Mouse (Mus musculus) adrenal gland, adult (tissue): ENCODE measurements around the gene Uck1.
"Not testable (repeated sequence)": the region's sequence is repeated elsewhere in the genome, so short reads cannot be mapped to it uniquely, and the experiment has no call there.

Experiments
- DNase-seq, 2 experiments: peaks; one replicate each; pipeline ENCODE4 v3.0.0; 2022 to 2023; ENCODE audit warnings: low spot score in 1 of 2; ENCODE audit not compliant: inconsistent age in 2 of 2

The Uck1 gene

DNA sequence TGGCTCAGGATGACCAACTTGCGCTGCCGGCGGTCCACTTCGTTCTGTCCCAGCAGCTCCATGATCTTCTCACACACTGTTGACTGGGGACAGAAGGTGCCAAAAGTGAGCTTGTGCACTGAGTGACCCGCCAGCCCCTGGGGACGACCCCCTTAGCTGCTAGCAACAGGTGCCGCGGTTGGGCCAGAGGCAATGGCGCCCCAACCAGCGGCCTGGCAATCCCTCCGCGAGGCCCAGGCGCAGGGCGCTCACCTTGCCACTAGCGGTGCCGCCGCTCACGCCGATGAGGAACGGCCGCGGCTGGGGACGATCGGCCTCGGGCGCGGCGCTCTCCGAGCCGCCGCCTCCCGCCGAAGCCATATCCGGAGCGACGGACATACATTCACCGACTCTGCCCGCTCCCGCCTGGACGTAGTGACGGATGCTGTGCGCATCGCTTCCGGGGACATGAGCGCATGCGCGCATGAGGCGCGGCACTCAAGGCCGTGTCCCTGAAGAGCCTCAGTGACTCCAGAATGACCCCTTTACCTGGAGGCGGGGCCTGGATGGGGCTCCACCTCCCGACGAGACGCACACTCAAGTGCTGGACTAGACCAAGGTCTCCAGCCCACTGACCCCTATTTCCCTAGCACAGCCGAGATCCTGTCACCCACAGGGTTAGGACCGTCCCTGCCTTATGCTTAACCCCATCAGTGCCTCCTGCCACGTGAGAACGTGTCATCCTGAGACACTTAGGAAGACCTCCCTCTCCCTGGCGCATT lies at the start of gene Uck1:
Gene Uck1, minus strand, starts transcription at position 503 of the 761 bp plus-strand sequence.
- peak; percentile 95 to 98 for DNase-seq

DNA sequence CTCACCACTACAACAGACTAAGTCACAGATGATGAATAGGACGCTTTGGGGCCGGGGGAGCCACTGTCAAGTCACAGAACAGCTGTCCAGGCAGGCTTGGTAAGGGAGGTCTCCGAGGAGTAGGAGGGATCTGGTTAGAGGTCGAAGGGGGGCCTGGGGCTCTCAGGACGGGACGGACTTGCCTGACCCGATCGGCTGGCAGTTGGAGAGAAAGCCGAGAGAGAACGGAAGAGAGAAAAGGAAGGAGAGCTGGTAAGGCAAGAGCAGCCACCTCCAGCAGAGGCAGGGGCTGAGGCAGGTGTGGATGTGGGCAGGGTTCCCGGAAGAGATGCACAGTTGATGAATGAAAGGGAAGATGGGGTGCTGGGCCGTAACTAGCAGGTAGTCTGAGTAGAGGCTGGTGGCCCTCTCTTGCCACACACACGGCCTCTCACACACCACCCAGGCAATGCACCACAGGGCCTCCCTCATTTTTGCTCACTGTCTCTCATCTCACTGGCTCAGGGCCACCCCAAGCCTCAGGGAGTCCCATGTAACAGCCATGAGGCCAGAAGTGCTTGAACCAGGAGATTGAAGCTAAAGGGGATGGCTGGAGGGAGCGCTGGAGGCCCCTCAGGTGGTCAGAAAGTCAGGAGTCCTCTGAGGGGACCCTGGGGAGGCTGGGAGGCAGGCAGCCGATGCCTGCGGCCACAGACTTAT lies 49.1 kb upstream of the Uck1 start:
- no peak for DNase-seq

DNA sequence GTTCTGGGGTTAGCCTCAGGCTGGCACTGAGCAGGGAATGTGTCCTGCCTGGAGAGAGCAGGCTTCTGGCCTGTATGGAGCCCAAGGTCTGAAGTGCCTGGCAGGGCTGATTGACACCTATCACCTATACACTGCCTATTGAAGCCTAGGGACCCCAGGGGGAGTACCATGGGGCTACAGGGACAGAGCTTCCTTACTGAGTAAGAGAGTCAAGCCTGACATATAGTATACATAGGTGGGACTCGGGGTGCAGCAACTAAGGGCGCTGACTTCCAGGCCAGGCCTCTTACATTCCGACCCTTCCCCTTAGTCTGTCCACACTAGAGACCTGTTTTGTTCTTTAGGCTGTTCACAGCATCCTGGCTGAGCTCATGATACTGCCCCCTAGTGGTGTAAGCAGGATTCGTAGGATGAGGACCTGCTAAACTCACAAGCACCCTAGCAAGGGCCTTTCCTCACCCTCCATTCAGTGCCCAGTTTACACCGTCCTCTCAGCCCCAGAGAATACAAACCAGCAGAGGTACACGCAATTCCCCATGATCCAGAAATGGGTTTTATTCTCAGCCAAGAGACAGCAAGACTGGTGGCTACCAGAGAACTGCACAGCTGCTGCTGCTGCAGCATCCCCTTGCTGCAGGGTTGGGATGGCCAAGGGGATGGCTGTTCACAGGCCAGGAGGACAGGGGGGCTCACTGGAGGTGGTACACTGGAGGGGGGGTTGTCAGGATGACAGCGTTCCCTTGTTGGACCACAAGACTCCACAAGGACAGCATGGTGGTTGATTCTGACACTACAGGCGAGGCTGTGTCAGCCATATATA lies 48.2 kb upstream of the Uck1 start:
- DNase-seq = peak; percentile 37 to 81

DNA sequence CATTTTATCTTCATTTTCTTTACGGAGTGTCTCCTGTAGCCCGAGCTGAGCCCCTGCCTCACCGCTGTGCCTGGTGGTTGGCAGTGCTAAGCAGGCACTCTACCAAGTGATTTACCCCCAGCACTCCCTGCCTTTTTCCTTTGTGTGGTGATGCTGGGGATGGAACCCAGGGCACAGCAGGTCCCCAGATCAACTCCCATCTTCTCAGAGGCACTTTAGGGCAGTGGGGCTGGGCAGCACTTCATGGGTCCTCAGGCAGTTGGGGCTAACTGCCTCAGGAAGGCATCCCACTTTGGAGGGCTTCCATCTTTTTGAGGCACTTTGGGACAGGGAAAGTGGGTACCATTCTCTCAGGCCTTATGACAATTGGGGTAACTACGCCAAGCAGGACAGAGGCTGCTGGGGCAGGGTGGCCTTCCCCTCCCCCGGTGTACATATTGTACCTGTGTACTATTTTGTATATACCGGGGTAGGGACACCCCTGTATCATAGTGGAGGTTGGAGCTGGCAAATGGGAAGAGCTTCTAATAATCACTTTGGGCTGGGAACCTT lies 47.4 kb upstream of the Uck1 start:
- no peak for DNase-seq

DNA sequence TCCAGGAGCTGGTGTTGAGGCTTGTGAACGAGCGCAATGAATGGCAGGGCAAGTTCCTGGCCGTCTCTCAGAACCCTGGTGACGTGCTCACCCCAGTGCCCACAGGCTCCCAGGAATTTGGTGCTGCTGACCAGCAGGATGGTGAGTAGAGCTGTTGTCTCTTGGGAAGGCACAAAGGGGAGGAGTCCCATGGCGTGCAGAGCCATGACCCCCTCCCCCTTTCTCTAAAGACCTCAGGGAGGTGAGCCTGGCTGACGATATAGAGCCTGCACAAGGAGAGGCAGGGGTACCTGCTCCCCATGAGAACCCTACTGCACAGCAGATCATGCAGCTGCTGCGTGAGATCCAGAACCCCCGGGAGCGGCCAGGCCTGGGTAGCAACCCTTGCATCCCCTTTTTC lies 46.2 kb upstream of the Uck1 start:
- no peak for DNase-seq

DNA sequence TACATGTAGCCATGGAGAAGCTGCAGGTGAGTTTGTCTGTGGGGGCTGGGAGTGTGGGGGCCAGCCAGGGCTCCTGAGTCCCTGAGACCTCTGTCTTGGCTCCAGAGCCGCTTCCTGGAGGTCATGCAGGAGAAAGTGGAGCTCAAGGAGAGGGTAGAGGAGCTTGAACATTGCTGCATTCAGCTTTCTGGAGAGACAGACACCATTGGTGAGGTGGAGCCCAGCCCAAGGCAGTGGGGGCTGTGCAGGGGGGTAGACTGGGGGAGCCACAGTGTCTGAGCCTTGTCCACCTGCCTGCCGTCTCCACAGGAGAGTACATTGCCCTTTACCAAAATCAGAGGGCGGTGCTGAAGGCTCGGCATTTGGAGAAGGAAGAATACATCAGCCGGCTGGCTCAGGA lies 45.7 kb upstream of the Uck1 start:
- DNase-seq = no peak

DNA sequence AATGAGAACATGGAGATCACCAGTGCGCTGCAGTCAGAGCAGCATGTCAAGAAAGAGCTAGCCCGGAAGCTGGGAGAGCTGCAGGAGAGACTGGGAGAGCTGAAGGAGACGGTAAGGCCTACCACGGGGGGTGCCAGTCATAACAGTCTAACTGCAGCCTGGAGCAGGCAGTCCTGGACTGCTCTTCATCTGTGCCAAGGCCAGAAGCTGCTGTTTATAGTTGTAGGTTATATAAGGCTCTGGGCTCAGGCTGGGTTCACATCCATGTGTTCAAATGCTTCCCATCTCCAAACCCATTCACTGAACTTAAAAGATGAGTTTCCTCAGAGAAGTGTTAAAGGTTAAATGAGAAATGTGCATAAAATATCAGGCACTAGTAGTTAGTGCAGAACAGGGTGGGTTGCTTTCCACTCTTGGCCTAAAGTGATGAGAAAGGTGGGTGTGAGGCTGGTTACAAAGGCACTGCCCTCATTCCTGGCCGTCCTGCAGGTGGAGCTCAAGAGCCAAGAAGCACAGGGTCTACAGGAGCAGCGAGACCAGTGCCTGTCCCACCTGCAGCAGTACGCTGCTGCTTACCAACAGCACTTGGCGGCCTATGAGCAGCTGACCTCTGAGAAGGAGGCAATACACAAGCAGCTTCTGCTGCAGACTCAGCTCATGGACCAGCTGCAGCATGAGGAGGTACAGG lies 44.3 kb upstream of the Uck1 start:
- peak; percentile 52 to 79 for DNase-seq

DNA sequence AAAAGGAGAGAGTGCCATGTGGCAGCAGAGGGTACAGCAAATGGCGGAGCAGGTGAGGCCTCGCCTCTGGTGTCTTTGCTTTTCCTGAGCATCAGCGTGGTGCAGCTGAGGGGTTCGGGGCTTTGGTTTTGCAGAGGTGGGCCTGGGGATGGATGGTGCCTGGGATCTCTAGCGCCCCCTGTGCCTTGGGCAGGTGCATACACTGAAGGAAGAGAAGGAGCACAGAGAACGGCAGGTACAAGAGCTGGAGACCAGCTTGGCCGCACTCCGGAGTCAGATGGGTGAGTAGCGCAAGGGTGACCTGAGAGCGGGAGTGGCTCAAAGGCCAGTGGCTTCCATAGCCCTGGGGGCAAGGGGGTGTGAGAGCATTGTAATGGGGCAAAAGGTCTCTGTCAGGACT lies 43.0 kb upstream of the Uck1 start:
- no peak for DNase-seq

DNA sequence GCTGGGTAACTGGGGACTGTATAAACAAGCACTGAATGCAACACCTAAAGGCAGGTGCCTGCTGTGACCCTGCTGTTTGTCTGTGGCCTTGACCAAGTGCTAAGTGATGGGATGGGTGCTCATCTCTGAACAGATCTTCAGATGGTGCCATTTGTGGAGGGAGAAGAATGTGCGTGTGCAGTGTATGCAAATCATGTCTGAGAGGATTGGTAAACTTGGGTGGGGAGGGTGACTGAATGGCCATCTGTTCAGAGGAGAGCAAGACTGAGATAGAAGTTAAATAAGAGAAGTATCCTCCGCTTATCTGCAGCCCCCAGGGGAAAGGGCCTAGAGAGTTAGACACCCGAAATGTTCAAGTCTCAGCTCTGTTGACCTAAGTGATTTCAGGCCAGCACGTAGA lies 39.5 kb upstream of the Uck1 start:
- no peak for DNase-seq

DNA sequence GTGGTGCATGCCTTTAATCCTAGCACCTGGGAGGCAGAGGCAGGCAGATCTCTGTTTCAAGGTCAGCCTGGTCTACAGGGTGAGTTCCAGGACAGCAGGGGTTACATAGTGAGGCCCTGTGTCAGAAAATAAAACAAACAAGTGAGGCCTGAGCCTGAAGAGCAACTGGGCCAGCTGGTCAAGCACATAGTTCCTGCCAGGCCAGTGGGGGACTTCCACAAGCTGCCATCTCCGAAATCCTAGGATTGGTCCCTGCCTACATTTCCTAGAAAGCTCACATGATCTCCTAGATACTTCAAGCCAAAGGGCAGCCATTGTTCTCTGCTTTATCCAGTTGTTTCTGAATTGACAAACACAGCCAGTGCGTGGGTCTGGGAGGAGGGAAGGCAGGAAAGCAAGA lies 35.9 kb upstream of the Uck1 start:
- DNase-seq = not testable (repeated sequence)

DNA sequence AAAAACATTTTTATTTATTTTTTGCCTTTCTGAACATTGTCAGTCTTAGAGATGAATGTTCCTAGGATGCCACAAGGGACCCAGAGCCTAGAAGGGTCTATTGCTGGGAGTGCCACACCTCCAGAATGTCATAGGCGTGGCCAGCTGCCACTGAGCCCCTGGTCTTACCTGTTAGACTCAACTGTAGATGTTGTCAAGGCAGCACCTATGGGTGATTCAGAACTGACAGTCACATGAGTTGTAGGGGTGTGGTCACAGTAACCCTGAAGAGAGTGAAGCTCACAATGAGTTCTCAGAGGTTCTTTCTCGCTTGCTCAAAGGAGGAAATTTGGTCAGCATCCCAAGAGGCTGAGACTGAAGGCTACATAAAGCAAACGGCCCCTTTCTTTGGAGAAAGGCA lies 35.3 kb upstream of the Uck1 start:
- DNase-seq = no peak

DNA sequence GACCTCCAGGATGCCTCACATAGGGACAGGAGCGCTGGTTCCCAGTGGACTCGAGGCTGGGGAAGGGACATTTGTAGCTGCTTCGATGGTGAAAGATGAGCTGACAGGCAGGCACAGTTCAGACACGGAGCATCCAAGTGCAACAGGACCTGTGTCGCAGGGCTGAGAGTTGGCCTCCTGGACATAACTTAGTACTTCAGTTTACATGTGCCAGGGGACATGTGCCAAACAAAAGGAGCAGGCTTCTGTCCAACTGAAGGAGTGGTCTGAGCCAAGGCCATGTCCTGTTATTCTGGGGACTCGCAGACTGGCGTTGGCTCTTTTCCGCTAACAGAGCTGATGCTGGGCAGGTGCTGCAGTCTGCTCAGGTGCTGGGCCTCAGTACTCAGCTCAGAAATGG lies 34.4 kb upstream of the Uck1 start:
- DNase-seq = peak; percentile 50 to 76

DNA sequence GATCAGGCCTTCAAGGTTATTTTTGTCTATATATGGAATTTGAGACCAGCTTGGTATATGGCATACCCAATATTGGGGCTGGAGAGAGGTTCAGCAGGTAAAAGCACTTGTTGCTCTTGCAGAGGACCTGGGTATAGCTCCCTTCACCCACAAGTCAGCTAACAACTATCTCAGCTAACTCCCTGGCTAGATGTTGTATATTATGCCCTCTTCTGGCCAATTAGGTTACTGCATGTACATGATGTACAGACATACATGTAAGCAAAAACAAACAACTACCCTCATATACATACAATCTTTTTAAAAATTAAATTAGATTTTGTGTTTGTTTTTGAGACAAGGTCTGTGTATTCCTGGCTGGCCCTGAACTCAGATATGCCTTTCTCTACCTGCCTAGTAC lies 29.6 kb upstream of the Uck1 start:
- DNase-seq = peak in 1 of 2 experiments; percentile 78

DNA sequence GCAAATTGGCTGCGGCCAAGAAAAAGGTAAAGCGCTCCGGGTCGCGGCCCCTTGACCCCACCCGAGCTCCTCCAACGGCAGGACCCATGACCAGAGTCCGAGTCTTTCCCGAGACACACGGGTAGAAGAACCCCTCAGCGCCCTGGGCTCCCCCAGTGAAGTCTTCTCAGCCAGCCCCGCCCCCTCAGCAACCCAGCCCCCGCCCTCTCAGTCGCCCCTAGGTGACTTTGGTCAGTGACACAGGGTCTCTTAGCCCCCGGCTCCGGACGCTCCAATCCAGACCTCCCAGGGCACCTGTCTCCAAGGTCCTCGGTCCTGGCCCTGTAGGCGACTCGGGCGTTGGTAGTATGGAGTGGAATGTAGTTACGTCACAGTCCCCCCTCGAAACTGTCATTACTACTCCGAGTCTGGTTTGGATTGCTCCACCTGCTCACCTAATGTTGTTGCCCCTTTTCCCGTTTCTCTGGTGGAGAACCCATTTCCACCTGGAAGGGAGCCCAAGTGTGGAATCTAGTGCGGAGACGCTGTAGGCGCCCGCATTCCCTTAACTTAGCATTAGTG lies 28.5 kb upstream of the Uck1 start:
- DNase-seq = no peak

DNA sequence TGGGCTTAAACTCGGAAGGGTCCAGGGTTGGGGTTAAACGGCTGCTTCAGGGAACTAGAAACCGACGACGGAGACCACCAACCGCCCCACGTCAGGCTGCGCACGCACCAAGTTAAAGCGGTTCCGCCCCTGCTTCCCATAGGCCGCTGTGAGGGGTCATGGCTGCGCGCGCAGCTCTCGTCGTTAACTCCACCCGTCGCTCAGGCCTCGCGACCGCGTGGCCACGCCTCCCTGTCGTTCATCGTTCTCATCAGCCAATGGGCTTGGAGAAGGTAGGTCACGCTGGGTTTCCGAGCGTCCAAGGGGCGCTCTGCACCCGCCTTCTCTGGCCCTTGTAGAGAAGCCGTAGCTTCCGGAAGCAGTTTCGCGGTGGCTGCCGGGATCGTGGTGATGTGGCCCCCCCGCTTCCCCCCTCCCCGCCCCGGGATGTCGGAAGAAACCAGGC lies 28.0 kb upstream of the Uck1 start, which contains the start of gene Swi5:
Gene Swi5, minus strand, starts transcription at position 153 of the 445 bp plus-strand sequence.
- DNase-seq = peak; percentile 99

DNA sequence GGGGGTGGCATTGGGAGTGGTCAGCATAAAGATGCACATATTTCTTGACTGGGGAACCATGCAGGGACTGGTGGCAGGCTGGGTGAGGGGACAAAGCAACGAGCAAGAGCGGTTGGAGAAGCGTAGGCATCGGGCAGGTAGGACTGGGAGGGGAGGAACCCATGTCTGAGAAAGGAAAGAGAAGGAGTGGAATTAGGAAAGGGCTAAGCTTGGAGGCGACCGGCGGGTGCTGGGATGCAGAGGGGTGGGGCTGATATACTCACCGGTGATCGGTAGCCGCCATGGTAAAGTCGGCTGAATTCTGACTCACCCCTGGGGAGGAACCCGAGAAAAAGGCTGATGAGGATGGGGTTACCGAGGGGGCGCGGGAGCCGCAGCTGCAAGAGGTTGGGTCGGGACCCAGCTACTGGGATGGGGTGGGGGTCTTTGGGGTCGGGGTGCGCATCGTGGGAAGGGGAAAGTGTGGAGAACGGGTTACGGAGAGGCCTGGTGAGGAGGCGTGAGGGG lies 27.4 kb upstream of the Uck1 start, which contains the start of gene Golga2:
Gene Golga2, plus strand, starts transcription at position 51 of the 507 bp plus-strand sequence.
- DNase-seq = no peak

DNA sequence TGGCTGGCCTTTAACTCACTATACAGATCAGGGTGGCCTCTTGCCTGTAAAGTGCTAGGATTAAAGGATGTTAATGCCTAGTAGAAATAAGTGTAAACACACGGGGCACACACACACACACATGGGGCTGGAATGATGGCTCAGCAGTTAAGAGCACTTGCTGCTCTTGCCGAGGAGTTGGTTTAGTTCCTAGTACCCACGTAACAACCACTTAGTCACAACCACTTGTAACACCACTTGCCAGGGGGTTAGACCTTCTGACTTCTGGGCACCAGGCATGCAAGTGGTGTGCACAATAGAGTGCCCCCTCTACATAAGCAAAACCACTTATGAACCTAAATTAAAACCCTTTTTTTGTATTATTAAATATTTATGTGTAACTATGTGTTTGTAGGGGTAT lies 24.0 kb upstream of the Uck1 start:
- DNase-seq = no peak

DNA sequence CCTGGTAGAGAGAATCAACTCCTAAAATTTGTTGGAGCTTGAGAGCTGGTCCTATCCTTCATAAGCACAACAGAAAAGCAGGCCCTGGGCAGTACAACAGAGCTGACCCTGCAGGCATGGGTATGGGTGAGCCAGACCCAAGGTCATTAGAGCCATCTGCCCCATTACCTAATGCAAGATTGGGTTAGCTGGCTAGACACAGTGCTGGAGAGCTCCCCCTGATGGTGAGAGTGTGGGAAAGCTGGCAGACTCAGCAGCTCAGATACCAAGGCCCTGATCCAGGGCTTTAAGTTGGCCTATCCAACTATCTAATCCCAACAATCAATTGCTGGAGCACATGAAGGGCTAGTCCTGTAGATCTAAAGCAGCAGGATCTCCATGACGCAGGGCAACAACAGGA lies 22.8 kb upstream of the Uck1 start:
- DNase-seq = peak; percentile 85 to 95

DNA sequence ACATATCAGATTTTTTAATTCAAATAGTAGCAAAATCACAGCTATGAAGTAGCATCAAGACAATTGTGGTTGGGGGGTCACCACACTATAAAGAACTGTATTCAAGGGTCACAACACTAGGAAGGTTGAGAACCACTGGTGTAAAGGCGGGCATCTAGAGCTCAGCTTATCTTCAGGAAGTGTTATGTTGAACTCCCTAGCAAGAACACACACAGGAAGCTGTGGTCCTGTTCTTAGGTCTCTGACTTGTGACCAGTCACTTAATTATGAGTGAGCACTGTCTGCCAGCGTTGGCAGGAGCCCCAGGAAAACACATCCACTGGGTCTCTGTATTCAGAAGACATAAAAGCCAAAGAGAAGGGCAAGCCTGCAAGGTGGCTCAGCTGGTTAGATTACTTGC lies 22.3 kb upstream of the Uck1 start:
- DNase-seq = no peak

DNA sequence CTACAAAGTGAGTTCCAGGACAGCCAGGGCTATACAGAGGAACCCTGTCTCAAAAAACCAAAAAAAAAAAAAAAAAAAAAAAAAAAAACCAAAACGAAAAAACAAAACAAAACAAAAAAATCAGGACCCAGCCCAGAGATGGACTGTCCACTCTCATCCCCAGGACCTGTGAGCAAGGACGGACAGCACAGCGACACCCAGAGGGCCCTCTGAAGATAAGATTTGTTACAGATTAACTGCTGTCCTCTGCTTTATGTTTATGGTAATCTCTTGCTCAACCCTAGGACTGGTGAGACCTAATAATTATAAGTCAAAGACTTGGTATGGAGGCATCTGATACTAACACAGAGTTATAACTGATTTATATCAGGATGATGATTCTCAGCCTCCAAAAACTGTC lies 15.9 kb upstream of the Uck1 start:
- DNase-seq = no peak
